20 mouse cellular contexts compared by ENCODE assay signal in genomic region chr10:122618854-122619253, GRCm38 (mm10). TPM values are rescaled to one million over a fixed set of nuclear protein-coding genes. Genes with fewer than 3 reads are reported as not detected.
A peak's percentile ranks its signal among the peaks of the same experiment; 100 is the strongest.
DNase-seq lines count a peak whose midpoint lies in the region; ATAC-seq and TF ChIP-seq lines count a peak whose summit lies in the region.
"Had no signal": no experiment of that assay in that cellular context is flagged by ENCODE, and none has a peak within 500 bp of the region (broad histone marks: within the 10 kb centered on the region; RNA-seq: fewer than 3 reads in every experiment).

No protein-coding gene starts in this region.

- no peak overlapping the region for H3K4me3 ChIP-seq in hindbrain, postnatal 0 days (ENCODE audit: low read length)
- H3K4me3 ChIP-seq in hindbrain, embryonic 13.5 days, result no peak overlapping the region
- no peak overlapping the region for H3K4me3 ChIP-seq in neural tube, embryonic 11.5 days (ENCODE audit: low read depth, low read length)
- H3K4me3 ChIP-seq in neural tube, embryonic 15.5 days (replicated peaks), result no peak overlapping the region
- H3K4me3 ChIP-seq: embryonic facial prominence, embryonic 15.5 days had no signal

- H3K27ac ChIP-seq in hindbrain, postnatal 0 days, result no peak overlapping the region
- H3K27ac ChIP-seq in hindbrain, embryonic 13.5 days, result no peak overlapping the region
- H3K27ac ChIP-seq in neural tube, embryonic 11.5 days (ENCODE audit: low read depth, low read length), result no peak overlapping the region; the same call in 1 of the 2 replicates
- H3K27ac ChIP-seq in neural tube, embryonic 15.5 days (replicated peaks), result no peak overlapping the region
- H3K27ac ChIP-seq: embryonic facial prominence, embryonic 15.5 days had no signal

- DNase-seq in cerebellum, postnatal 10 days, result peak; percentile 33 to 49
- DNase-seq in hindbrain, postnatal 0 days (ENCODE audit: low spot score), result peak; percentile 34
- no peak for DNase-seq in neural tube, embryonic 11.5 days (ENCODE audit: low spot score)
- peak; percentile 90 for DNase-seq in retina, postnatal 1 day
- DNase-seq in testis, postnatal 14 days (ENCODE audit: low spot score), result no peak
- DNase-seq: adrenal gland, adult 2 months; cerebellum, adult 11-12 months; cerebellum, postnatal 36 days; layer of hippocampus, postnatal 36 days; lung, adult 2 months; lung, postnatal 36 days; right cerebral cortex, adult 18-20 months; thymus, adult 2 months had no signal

- no peak overlapping the region for H3K4me2 ChIP-seq in hindbrain, postnatal 0 days (ENCODE audit: low read depth, low read length)
- H3K4me2 ChIP-seq in hindbrain, embryonic 13.5 days, result no peak overlapping the region
- H3K4me2 ChIP-seq in neural tube, embryonic 11.5 days (ENCODE audit: low read depth), result no peak overlapping the region
- no peak overlapping the region for H3K4me2 ChIP-seq in neural tube, embryonic 15.5 days
- H3K4me2 ChIP-seq: embryonic facial prominence, embryonic 15.5 days had no signal

- TF ChIP-seq CTCF in hindbrain, postnatal 0 days (IDR thresholded peaks at IDR 0.05; ENCODE audit: low read depth), result no peak

- H3K36me3 ChIP-seq in hindbrain, postnatal 0 days (ENCODE audit: insufficient read depth, low read length), result no peaks in the 10 kb centered on the region
- H3K36me3 ChIP-seq in hindbrain, embryonic 13.5 days, result no peaks in the 10 kb centered on the region
- no peaks in the 10 kb centered on the region for H3K36me3 ChIP-seq in neural tube, embryonic 11.5 days (ENCODE audit: control insufficient read depth, insufficient read depth, low read length)
- no peaks in the 10 kb centered on the region for H3K36me3 ChIP-seq in neural tube, embryonic 15.5 days
- H3K36me3 ChIP-seq: embryonic facial prominence, embryonic 15.5 days had no signal

- no peaks in the 10 kb centered on the region for H3K9me3 ChIP-seq in hindbrain, postnatal 0 days (ENCODE audit: low read length)
- H3K9me3 ChIP-seq in hindbrain, embryonic 13.5 days, result peaks cover 4% of the 10 kb centered on the region; the same call in 1 of the 2 replicates
- H3K9me3 ChIP-seq in neural tube, embryonic 11.5 days (ENCODE audit: control insufficient read depth, low read length), result no peaks in the 10 kb centered on the region
- H3K9me3 ChIP-seq in neural tube, embryonic 15.5 days (replicated peaks), result no peaks in the 10 kb centered on the region
- H3K9me3 ChIP-seq: embryonic facial prominence, embryonic 15.5 days had no signal

- no peak overlapping the region for H3K9ac ChIP-seq in hindbrain, postnatal 0 days (replicated peaks; ENCODE audit: low read length)
- H3K9ac ChIP-seq in hindbrain, embryonic 13.5 days, result no peak overlapping the region
- H3K9ac ChIP-seq in neural tube, embryonic 11.5 days (ENCODE audit: low read length), result no peak overlapping the region
- no peak overlapping the region for H3K9ac ChIP-seq in neural tube, embryonic 15.5 days (replicated peaks)
- H3K9ac ChIP-seq: embryonic facial prominence, embryonic 15.5 days had no signal

- ATAC-seq in cerebellum, adult (ENCODE audit: insufficient number of reproducible peaks, low FRiP score, low TSS enrichment), result no peak
- ATAC-seq in hindbrain, postnatal 0 days, result peak; percentile 85
- no peak for ATAC-seq in hindbrain, embryonic 13.5 days (ENCODE audit: low FRiP score)
- ATAC-seq in neural tube, embryonic 11.5 days (ENCODE audit: insufficient read depth, low FRiP score, low TSS enrichment), result peak; percentile 31; the same call in 1 of the 2 replicates
- no peak for ATAC-seq in neural tube, embryonic 15.5 days (ENCODE audit: low FRiP score)
- ATAC-seq: forebrain, embryonic 14.5 days; intestine, embryonic 16.5 days had no signal

- H3K27me3 ChIP-seq in hindbrain, postnatal 0 days (ENCODE audit: insufficient read depth, low read length), result no peaks in the 10 kb centered on the region
- no peaks in the 10 kb centered on the region for H3K27me3 ChIP-seq in hindbrain, embryonic 13.5 days
- no peaks in the 10 kb centered on the region for H3K27me3 ChIP-seq in neural tube, embryonic 11.5 days (ENCODE audit: control insufficient read depth, insufficient read depth, low read length)
- no peaks in the 10 kb centered on the region for H3K27me3 ChIP-seq in neural tube, embryonic 15.5 days (replicated peaks)
- H3K27me3 ChIP-seq: CH12.LX; embryonic facial prominence, embryonic 15.5 days had no signal

- 24% methylated on average over 3 of the region's 3 CpGs for WGBS in hindbrain, postnatal 0 days
- 38% methylated on average over 3 of the region's 3 CpGs for WGBS in hindbrain, embryonic 13.5 days
- 39% methylated on average over 3 of the region's 3 CpGs for WGBS in neural tube, embryonic 11.5 days
- WGBS in neural tube, embryonic 15.5 days, result 23% methylated on average over 3 of the region's 3 CpGs

- H3K4me1 ChIP-seq in hindbrain, postnatal 0 days (ENCODE audit: insufficient read depth, low read length), result no peaks in the 10 kb centered on the region
- peaks cover 11% of the 10 kb centered on the region for H3K4me1 ChIP-seq in hindbrain, embryonic 13.5 days (replicated peaks)
- H3K4me1 ChIP-seq in neural tube, embryonic 11.5 days (ENCODE audit: control insufficient read depth, insufficient read depth, low read length), result no peaks in the 10 kb centered on the region
- peaks cover 10% of the 10 kb centered on the region for H3K4me1 ChIP-seq in neural tube, embryonic 15.5 days
- H3K4me1 ChIP-seq: embryonic facial prominence, embryonic 15.5 days had no signal

RNA-seq across cellular contexts. Expression of gene Ppm1h, which starts 59.7 kb away (rescaled TPM):
- total RNA-seq in hindbrain, postnatal 0 days (2014; rRNA removed), result 50.6 and 60.2 TPM in 2 replicates
- 50.3 and 54.9 TPM in 2 replicates for polyA plus RNA-seq in hindbrain, postnatal 0 days (2015; fragmentation: Nextera tagmentation; extraction: Ambion mirVana)
- 20.3 and 20.6 TPM in 2 replicates for polyA plus RNA-seq in hindbrain, embryonic 13.5 days (2015; fragmentation: Nextera tagmentation; extraction: Ambion mirVana)
- 13.8 and 15.1 TPM in 2 replicates for polyA plus RNA-seq in neural tube, embryonic 11.5 days (2014; fragmentation: Nextera tagmentation; extraction: Ambion mirVana)
- 32.6 and 35.1 TPM in 2 replicates for polyA plus RNA-seq in neural tube, embryonic 15.5 days (2015; fragmentation: Nextera tagmentation; extraction: Ambion mirVana)

Comparison
In these comparisons a context has a peak if more than half of its experiments do, and no peak if none do; other contexts are left out.
1. ATAC-seq: peak in hindbrain, postnatal 0 days (single experiment) and neural tube, embryonic 11.5 days (single experiment); none in cerebellum, adult (single experiment), hindbrain, embryonic 13.5 days (single experiment) and neural tube, embryonic 15.5 days (single experiment).
2. DNase-seq: peak in cerebellum, postnatal 10 days (2 of 2), hindbrain, postnatal 0 days (single experiment) and retina, postnatal 1 day (single experiment); none in neural tube, embryonic 11.5 days (single experiment) and testis, postnatal 14 days (single experiment).